Mouse (Mus musculus): ENCODE data around the gene Ranbp9. TPM values are rescaled to one million over a fixed set of nuclear protein-coding genes. Genes with fewer than 3 reads are reported as not detected.

The Ranbp9 gene
- polyA plus RNA-seq, 1 experiment from 2014 or later = 11.9 TPM

- Histone ChIP-seq H3K4me1 (ENCODE audit: insufficient read depth) (no peaks in the 10 kb centered on the region), H3K36me3 (ENCODE audit: insufficient read depth) (no peaks in the 10 kb centered on the region), H3K27me3 (ENCODE audit: insufficient read depth, low read length) (no peaks in the 10 kb centered on the region), H3K27ac (ENCODE audit: low read depth) (no peak overlapping the region), H3K9me3 (ENCODE audit: low read depth, low read length) (no peaks in the 10 kb centered on the region), H3K4me2 (no peak overlapping the region), H3K4me3 (ENCODE audit: low read depth, low read length) (no peak overlapping the region), H3K9ac (no peak overlapping the region)
- WGBS = 89% methylated on average over 7 of the region's 7 CpGs
- DNase-seq (no peak), ATAC-seq (ENCODE audit: insufficient read depth) (no peak)
- TF ChIP-seq CTCF (IDR thresholded peaks at IDR 0.05; ENCODE audit: low read depth) = no peak
Measured at GRCm38 (mm10) chr13:43495645-43496044, 14.6 kb upstream of the Ranbp9 start.

- Histone ChIP-seq H3K9ac (no peak overlapping the region), H3K36me3 (ENCODE audit: insufficient read depth) (no peaks in the 10 kb centered on the region), H3K4me3 (ENCODE audit: low read depth, low read length) (no peak overlapping the region), H3K27ac (ENCODE audit: low read depth) (no peak overlapping the region), H3K4me1 (ENCODE audit: insufficient read depth) (no peaks in the 10 kb centered on the region), H3K27me3 (ENCODE audit: insufficient read depth, low read length) (no peaks in the 10 kb centered on the region), H3K9me3 (ENCODE audit: low read depth, low read length) (no peaks in the 10 kb centered on the region), H3K4me2 (no peak overlapping the region)
- DNase-seq (no peak), ATAC-seq (ENCODE audit: insufficient read depth) (no peak)
- 80% methylated on average over 7 of the region's 7 CpGs for WGBS
- no peak for TF ChIP-seq CTCF (IDR thresholded peaks at IDR 0.05; ENCODE audit: low read depth)
Measured at GRCm38 (mm10) chr13:43493725-43494124, 12.6 kb upstream of the Ranbp9 start.

GRCm38 (mm10) chr13:43493058-43493481, 12.0 kb upstream of the Ranbp9 start:
- no peak for TF ChIP-seq CTCF (IDR thresholded peaks at IDR 0.05; ENCODE audit: low read depth)
- H3K36me3 ChIP-seq (ENCODE audit: insufficient read depth) = no peaks in the 10 kb centered on the region
- WGBS = 58% methylated on average over 11 of the region's 11 CpGs
- peak overlapping the region; percentile 16; the same call in 1 of the 2 replicates for H3K4me2 ChIP-seq
- H3K9ac ChIP-seq = no peak overlapping the region
- no peak overlapping the region for H3K4me3 ChIP-seq (ENCODE audit: low read depth, low read length)
- H3K4me1 ChIP-seq (ENCODE audit: insufficient read depth) = no peaks in the 10 kb centered on the region
- ATAC-seq (ENCODE audit: insufficient read depth) (peak; percentile 68), DNase-seq (peak; percentile 30)
- 0 out of 2 replicates have a peak overlapping the region, but pooled peaks have one; percentile 13 for H3K27ac ChIP-seq (ENCODE audit: low read depth)
- no peaks in the 10 kb centered on the region for H3K27me3 ChIP-seq (ENCODE audit: insufficient read depth, low read length)
- H3K9me3 ChIP-seq (ENCODE audit: low read depth, low read length) = no peaks in the 10 kb centered on the region

- H3K9ac ChIP-seq = no peak overlapping the region
- ATAC-seq (ENCODE audit: insufficient read depth) (no peak), DNase-seq (no peak)
- H3K27me3 ChIP-seq (ENCODE audit: insufficient read depth, low read length) = no peaks in the 10 kb centered on the region
- H3K36me3 ChIP-seq (ENCODE audit: insufficient read depth) = no peaks in the 10 kb centered on the region
- TF ChIP-seq CTCF (IDR thresholded peaks at IDR 0.05; ENCODE audit: low read depth) = no peak
- peaks cover 5% of the 10 kb centered on the region for H3K4me1 ChIP-seq (ENCODE audit: insufficient read depth)
- WGBS = 57% methylated on average over 12 of the region's 12 CpGs
- no peak overlapping the region for H3K4me3 ChIP-seq (ENCODE audit: low read depth, low read length)
- no peak overlapping the region for H3K4me2 ChIP-seq
- no peak overlapping the region for H3K27ac ChIP-seq (ENCODE audit: low read depth)
- H3K9me3 ChIP-seq (ENCODE audit: low read depth, low read length) = no peaks in the 10 kb centered on the region
Measured at GRCm38 (mm10) chr13:43486501-43487213, 5.6 kb upstream of the Ranbp9 start.

GRCm38 (mm10) chr13:43485278-43485976, 4.3 kb upstream of the Ranbp9 start:
- H3K9me3 ChIP-seq (ENCODE audit: low read depth, low read length) = no peaks in the 10 kb centered on the region
- H3K27ac ChIP-seq (ENCODE audit: low read depth) = no peak overlapping the region
- H3K27me3 ChIP-seq (ENCODE audit: insufficient read depth, low read length) = no peaks in the 10 kb centered on the region
- no peak for TF ChIP-seq CTCF (IDR thresholded peaks at IDR 0.05; ENCODE audit: low read depth)
- H3K4me1 ChIP-seq (ENCODE audit: insufficient read depth) = peaks cover 5% of the 10 kb centered on the region
- 80% methylated on average over 5 of the region's 5 CpGs for WGBS
- H3K36me3 ChIP-seq (ENCODE audit: insufficient read depth) = no peaks in the 10 kb centered on the region
- no peak for DNase-seq
- no peak overlapping the region for H3K4me2 ChIP-seq
- ATAC-seq (ENCODE audit: insufficient read depth) = no peak
- no peak overlapping the region for H3K9ac ChIP-seq
- H3K4me3 ChIP-seq (ENCODE audit: low read depth, low read length) = no peak overlapping the region

GRCm38 (mm10) chr13:43482782-43483181, 1.7 kb upstream of the Ranbp9 start:
- H3K4me2 ChIP-seq = no peak overlapping the region
- H3K27me3 ChIP-seq (ENCODE audit: insufficient read depth, low read length) = no peaks in the 10 kb centered on the region
- H3K4me3 ChIP-seq (ENCODE audit: low read depth, low read length) = no peak overlapping the region
- H3K9ac ChIP-seq = no peak overlapping the region
- 58% methylated on average over 9 of the region's 9 CpGs for WGBS
- no peak for DNase-seq
- H3K4me1 ChIP-seq (ENCODE audit: insufficient read depth) = peaks cover 7% of the 10 kb centered on the region
- no peaks in the 10 kb centered on the region for H3K36me3 ChIP-seq (ENCODE audit: insufficient read depth)
- H3K27ac ChIP-seq (ENCODE audit: low read depth) = no peak overlapping the region
- H3K9me3 ChIP-seq (ENCODE audit: low read depth, low read length) = no peaks in the 10 kb centered on the region
- no peak for TF ChIP-seq CTCF (IDR thresholded peaks at IDR 0.05; ENCODE audit: low read depth)
- ATAC-seq (ENCODE audit: insufficient read depth) = no peak

GRCm38 (mm10) chr13:43481859-43482245, 770 bp upstream of the Ranbp9 start:
- no peaks in the 10 kb centered on the region for H3K9me3 ChIP-seq (ENCODE audit: low read depth, low read length)
- peaks cover 8% of the 10 kb centered on the region for H3K4me1 ChIP-seq (ENCODE audit: insufficient read depth)
- peak; percentile 9; the same call in 1 of the 2 replicates for ATAC-seq (ENCODE audit: insufficient read depth)
- no peak for TF ChIP-seq CTCF (IDR thresholded peaks at IDR 0.05; ENCODE audit: low read depth)
- no peaks in the 10 kb centered on the region for H3K27me3 ChIP-seq (ENCODE audit: insufficient read depth, low read length)
- 23% methylated on average over 6 of the region's 6 CpGs for WGBS
- H3K4me2 ChIP-seq = peak overlapping the region; percentile 92
- H3K36me3 ChIP-seq (ENCODE audit: insufficient read depth) = no peaks in the 10 kb centered on the region
- H3K27ac ChIP-seq (ENCODE audit: low read depth) = peak overlapping the region; percentile 99
- H3K4me3 ChIP-seq (ENCODE audit: low read depth, low read length) = peak overlapping the region; percentile 85
- DNase-seq = no peak
- H3K9ac ChIP-seq = peak overlapping the region; percentile 99

Measured in lung, embryonic 14.5 days (tissue).